Comparison of ENCODE assay signal across 10 mouse cellular contexts in the genomic region with DNA sequence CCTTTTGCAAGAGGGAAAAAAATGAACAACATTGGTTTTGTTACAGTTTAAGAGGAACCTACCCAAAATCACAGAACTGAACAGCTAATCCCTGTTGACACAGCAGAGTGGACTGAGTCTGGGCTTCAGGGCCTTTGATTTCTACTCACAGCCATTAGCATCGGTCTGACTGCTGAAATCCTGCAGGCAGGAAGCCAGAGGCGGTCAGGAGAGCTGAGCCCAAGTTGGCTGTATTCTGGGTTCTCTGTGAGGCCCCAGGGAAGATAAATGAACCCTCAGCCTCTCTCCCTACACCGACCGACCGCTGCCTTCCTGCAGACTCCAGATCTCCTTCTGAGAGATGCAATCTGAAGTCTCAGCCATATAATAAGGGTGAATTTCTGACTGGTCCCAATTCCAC.
DNase-seq lines count a peak whose midpoint lies in the region; ATAC-seq lines count a peak whose summit lies in the region.
"Had no signal": no experiment of that assay in that cellular context is flagged by ENCODE, and none has a peak within 500 bp of the region (broad histone marks: within the 10 kb centered on the region; RNA-seq: fewer than 3 reads in every experiment).

No protein-coding gene starts in this region.

- H3K9me3 ChIP-seq in heart, embryonic 16.5 days (replicated peaks; ENCODE audit: control insufficient read depth, low read length), result 0 out of 2 replicates have a peak, but pooled peaks cover 2% of the 10 kb centered on the region
- H3K9me3 ChIP-seq: G1E had no signal

- H3K4me1 ChIP-seq in heart, embryonic 16.5 days (ENCODE audit: control insufficient read depth, insufficient read depth, low read length), result peaks cover 19% of the 10 kb centered on the region

- H3K27me3 ChIP-seq in heart, embryonic 16.5 days (ENCODE audit: control insufficient read depth, insufficient read depth, low read length), result no peaks in the 10 kb centered on the region

- 21% methylated on average over 5 of the region's 5 CpGs for WGBS in heart, embryonic 16.5 days

- DNase-seq in kidney, adult 11 months, result peak; percentile 31
- no peak for DNase-seq in kidney, adult 18-20 months
- peak; percentile 68 for DNase-seq in urinary bladder, postnatal 14 days (ENCODE audit: low spot score)
- DNase-seq in urinary bladder, adult 2 months (ENCODE audit: low spot score), result no peak
- no peak for DNase-seq in spleen, postnatal 10 days (ENCODE audit: low spot score in 2 of 2)
- DNase-seq in left cerebral cortex, adult 9 months (ENCODE audit: low spot score in 2 of 2), result no peak

- ATAC-seq in heart, embryonic 16.5 days (replicated peaks; ENCODE audit: extremely low read depth, insufficient read depth, low FRiP score), result peak; percentile 63
- ATAC-seq in granulocyte monocyte progenitor cell, adult 5-6 weeks (replicated peaks; ENCODE audit: poor library complexity, severe bottlenecking), result no peak

- H3K9ac ChIP-seq in heart, embryonic 16.5 days (ENCODE audit: low read length), result no peak overlapping the region

- no peak overlapping the region for H3K4me3 ChIP-seq in heart, embryonic 16.5 days (ENCODE audit: low read length)

- H3K4me2 ChIP-seq in heart, embryonic 16.5 days (ENCODE audit: low read depth, low read length), result no peak overlapping the region

- H3K36me3 ChIP-seq in heart, embryonic 16.5 days (ENCODE audit: control insufficient read depth, insufficient read depth), result peaks cover 9% of the 10 kb centered on the region

- H3K27ac ChIP-seq in heart, embryonic 16.5 days (ENCODE audit: low read length), result peak overlapping the region; percentile 41; the same call in 1 of the 2 replicates
- H3K27ac ChIP-seq: kidney, postnatal 0 days had no signal

Comparison
In these comparisons a context has a peak if more than half of its experiments do, and no peak if none do; other contexts are left out.
1. DNase-seq: peak in kidney, adult 11 months (single experiment) and urinary bladder, postnatal 14 days (single experiment); none in kidney, adult 18-20 months (single experiment), urinary bladder, adult 2 months (single experiment), spleen, postnatal 10 days (0 of 2) and left cerebral cortex, adult 9 months (0 of 2).